Mouse (Mus musculus) left cerebral cortex, postnatal 4 days (tissue): Measurements from ENCODE around the gene Adig. TPM values are rescaled to one million over a fixed set of nuclear protein-coding genes. Genes with fewer than 3 reads are reported as not detected.
A peak's percentile ranks its signal among the peaks of the same experiment; 100 is the strongest.

ENCODE experiments used
- DNase-seq: peaks from one replicate; pipeline ENCODE4 v3.0.0-alpha.2; 2022
- intact Hi-C: fragments of 180-260 bp; cut with DNase I; formaldehyde crosslinking; loops from one replicate; pipeline ENCODE4 v1.15.1; 2025
- total RNA-seq, 2 experiments: library from RNA; stranded (reverse); gene quantifications; 2 replicates each; pipeline ENCODE4 v1.2.3; 2021

Adig gene
- not detected for total RNA-seq

DNA sequence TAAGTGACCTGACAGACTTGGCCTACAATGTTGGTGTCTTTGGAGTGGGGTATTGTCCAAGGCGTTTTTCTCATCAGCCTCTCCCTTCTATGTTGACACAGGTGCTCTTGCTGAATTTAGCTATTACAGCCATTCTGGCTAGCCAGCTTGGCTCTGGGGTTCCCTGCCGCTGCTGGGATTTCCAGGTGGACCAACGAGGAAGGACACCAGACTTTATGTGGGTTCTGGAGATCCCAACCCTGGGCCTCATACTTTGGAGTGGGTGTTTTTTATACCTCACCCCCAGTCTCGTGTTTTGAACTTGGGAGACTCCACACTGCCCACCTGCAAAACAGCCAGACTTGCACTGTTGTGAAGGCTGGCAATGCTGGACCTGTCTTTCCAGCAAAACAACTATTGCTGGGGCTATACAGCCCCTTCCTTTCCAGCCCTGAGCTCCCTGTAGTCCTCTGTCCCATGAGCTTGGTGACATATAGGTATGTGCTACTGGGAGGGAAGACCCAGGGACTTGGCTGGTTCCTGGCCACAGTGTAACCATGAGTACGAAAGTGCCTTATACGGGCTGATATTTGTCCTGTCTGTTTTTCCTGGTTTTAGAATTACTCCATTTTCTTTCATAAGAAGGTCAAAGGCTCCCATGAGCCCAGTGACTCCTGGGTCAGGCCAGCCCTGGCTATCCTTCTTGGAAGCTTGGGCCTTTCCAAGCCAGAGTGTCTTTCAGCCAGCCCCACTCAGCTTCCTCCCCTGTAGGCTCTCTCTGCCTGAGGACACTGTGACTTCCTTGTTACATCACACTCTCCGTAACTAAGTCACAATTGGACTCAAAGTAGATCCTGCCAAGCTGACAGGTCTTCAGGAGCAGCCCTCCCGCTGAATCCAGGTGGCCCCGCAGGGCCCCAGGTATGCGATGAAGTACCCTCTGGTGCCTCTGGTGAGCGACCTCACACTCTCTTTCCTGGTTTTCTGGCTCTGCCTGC, at the start of gene Adig:
Gene Adig, plus strand, starts transcription at position 777 of the 977 bp plus-strand sequence.
- no peak for DNase-seq
- intact Hi-C loops = no loop called here

DNA sequence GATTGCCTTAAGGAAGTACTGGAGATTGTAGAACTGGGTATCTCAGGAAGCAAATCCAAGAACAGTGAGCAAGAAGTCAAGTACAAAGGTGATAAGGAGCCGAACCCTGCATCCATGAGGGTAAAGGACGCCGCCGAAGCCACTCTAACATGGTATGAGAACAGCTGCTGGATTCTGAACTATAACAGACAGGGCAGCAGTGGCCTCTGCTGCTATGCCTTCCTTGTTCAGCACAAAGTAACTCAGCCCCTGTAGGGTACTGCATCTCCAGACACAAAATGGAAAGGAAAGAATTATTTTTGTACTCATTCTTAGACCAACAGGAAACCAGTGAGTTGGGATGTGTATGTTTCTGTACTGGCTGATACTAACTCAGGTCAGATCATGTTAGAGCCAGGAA, 46.0 kb upstream of the Adig start:
- intact Hi-C loops = loop anchor here (5.0 kb wide), 1 partner anchor 36 kb away; no protein-coding TSS in a partner anchor
- DNase-seq = no peak

DNA sequence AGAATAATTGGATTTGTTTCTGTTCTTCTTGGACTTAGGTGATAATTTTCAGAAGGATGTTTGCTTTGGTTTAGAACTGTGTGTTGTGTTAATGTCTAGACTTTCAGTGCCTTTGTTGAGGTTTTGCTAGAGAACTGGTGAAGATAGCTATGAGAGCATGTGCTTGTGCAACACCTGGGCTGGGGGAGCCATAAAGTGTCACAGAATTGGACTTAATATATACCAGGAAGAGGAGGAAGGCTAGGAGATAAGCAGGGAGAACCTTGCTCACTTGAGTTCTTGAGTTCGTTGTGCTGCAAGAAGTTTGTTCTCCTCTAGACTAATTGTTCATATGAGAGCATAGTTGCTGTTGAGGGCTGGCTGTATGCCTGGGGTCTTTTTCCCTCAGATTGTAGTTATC, 44.8 kb upstream of the Adig start:
- no peak for DNase-seq
- intact Hi-C loops = loop anchor here (5.0 kb wide), 1 partner anchor 35 kb away; no protein-coding TSS in a partner anchor

DNA sequence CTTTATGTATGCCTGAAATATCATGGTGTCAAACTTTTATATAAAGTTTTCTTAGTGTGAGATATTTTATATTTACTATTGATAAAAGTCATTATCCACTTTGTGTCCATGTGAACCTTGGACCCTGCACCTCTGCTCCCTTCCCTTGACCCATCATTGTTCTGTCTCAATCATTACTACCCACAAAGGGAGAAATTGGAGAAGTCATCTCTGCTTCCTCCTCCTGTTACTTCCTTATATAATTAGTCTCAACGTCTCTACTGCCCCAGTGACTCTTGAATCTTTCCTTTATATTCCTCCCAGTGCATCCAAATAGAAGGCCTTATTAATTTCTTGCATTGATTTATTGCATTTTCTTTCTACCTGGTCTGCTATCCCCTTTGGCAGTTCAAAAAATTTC, 40.0 kb upstream of the Adig start:
- intact Hi-C loops = no loop called here
- DNase-seq = no peak

DNA sequence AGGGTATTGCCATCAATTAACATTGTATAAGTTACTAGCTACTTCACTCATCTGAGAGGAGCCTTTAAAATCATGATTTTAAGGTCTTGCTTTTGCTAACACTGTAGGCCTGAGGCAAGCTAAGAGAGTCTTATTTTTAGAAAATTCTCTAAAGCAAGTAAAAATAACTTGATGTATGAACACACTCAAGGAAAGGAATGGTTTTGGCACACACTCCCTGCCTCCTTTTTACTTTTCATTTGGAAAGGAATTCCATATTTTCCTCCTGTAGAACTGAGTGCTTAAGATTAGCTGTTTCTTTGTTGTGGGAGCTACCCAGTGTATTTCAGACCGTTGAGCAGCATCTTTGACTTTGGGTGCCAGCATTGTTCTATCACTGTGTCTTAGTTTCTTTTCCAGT, 28.3 kb upstream of the Adig start:
- no peak for DNase-seq

DNA sequence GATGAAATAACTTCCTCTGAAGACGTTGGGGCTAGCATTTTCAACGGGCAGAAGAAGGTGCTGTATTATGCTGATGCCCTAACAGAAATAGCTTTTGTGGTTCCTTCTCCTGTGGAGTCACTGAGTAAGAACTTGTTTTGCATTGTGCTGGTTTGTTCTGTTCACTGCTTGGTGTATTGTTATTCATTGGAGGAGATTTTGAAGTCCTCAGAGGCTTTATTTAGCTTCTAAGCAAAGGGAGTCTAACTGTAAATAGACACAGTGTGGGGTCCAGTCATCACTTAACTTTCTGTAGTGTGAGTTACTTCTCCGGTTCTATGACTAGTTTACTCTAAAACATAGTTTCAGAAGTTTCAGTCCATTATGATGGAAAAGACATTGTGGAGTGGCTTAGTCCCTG, 24.8 kb upstream of the Adig start:
- intact Hi-C loops = no loop called here

More for the DNA sequence above, 28.3 kb upstream of the Adig start:
- intact Hi-C loops = loop anchor here (5.0 kb wide), 1 partner anchor 37 kb away; no protein-coding TSS in a partner anchor

DNA sequence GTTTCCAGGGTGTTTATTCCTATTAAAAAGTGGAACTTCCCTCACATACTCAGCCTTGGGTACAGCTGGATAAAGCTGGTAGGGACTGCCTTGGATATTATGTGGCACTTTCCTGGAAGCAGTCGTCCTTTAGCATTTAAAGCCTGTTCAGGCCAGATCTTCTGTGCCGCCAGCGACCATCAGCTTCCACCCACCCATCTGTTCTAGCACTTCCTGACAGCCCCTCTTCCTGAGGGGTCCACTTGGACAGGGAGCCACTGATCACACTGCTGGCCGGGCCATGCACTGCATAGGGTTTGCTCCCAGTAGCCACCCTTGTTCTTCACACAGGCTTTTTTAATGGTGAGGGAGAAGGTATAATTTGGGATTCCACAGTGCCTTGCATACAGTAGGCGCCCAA, 4.0 kb upstream of the Adig start:
- DNase-seq = no peak
- intact Hi-C loops = no loop called here

More for the DNA sequence above, 24.8 kb upstream of the Adig start:
- no peak for DNase-seq

DNA sequence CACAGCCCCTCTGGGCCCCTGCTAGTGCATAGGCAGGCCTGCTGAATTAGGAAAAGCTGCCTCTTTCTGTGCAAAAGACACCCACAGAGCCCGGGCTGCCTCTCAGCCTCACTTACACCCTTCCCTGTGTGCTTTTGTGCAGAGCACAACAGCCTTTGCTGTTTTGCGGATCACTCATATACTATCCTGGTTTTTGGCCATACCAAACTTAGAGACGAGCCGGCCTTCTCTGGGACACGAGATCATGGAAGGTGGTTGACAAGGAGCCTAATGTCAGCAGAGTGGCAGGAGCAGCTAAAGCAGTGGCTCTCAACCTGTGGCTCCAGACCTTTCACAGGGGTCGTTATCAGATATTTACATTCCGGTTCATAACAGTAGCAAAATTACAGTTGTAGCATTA, 814 bp downstream of the Adig start:
- no peak for DNase-seq
- intact Hi-C loops = no loop called here

DNA sequence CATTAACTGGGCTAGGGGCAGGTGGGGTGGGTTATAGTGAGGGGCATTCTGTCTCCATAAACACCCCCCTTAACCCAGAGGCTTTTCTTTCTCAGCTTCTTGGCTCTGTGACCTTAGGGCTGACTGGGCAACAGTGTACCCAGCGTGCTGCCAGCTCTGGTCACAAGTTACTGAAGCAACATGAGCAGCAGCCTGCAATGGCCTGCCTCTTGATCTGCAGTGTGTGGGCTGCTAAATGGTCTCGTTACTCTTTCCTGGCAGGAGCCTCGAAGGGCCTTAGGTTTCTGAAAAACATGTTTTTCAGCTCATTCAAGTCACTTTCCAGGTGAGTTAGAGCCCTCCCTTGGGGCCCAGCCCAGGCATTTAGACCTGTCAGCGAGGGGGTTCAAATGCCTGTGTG, 1.3 kb downstream of the Adig start:
- intact Hi-C loops = no loop called here
- no peak for DNase-seq

DNA sequence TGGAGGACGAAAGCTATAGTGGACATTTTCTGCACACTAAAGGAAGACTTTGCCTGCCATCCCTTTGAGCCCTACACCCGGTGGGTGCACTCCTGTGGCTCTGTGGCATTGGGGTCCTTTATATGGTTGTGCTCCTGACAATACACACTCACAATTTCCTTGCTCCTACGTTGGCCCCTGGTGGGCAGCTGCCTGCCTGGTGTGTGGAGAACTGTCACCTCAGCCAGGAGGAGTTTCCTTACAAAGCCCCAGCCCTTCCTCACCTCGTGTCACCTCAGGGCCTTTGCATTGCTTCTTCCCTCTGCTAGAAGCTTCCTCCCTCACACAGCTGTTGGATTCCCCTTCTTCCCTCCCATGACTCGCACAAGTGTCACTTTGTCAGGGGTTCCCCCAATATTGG, 4.1 kb downstream of the Adig start:
- intact Hi-C loops = no loop called here
- no peak for DNase-seq

DNA sequence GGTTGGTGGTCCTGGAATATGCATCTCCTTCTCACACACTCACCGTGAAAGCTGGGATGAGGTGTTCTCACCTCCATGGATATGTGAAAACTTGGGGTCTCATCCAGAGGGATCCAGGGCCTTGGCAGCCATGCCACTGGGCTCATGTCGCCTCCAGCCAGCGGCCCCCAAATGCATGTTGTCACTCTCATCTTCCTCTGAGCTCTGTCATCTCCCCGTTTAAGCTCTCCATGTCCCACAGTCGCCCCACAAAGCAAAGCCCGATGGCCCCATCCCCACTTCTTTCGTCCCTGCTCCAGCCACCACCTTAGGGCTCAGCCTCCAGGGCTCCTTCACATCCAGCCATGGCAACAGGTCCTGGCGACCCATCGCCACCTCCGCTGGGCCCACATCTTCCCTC, 4.6 kb downstream of the Adig start:
- intact Hi-C loops = no loop called here
- DNase-seq = no peak

DNA sequence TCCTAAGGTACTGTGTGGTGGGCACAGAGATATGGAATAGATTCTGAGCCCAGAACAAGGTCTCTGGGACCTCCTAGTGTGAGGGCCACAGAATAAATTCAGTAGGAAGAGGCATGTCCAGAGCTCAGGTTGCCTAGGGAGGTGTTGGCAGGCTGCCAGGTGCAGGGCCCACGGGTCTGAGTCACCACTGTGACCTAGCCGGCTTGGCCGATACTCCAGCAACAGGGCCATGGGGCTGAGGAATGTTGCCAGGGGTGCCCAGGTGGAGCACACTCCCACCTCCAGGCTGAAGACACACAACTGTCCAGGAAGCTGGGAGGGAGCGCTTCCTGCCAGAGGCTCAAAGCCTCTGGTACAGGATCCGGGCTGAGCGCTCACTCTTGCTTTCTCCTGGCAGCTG, 8.3 kb downstream of the Adig start:
- no peak for DNase-seq
- intact Hi-C loops = no loop called here

DNA sequence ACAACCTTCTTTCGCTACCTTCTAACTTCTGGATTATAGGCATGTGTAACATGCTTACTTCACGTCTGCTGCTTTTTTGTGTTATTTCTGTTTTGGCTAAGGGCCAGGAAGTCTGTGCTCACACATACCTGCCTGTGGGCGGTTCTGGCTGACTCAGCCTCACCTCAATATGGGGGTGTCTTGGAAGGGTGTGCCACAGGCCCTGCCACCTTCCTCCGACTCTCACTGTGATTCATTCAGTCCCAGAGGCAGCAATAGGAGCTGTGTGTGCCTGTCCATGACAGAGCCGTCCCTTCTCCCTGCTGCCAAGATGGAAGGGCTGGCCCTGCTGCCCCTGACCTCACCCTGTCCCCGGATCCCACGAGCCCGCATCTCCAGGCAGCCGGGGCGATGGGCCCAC, 10.1 kb downstream of the Adig start, which contains the start of gene Arhgap40:
Gene Arhgap40, plus strand, starts transcription at position 269 of the 400 bp plus-strand sequence.
- intact Hi-C loops = no loop called here
- DNase-seq = no peak

DNA sequence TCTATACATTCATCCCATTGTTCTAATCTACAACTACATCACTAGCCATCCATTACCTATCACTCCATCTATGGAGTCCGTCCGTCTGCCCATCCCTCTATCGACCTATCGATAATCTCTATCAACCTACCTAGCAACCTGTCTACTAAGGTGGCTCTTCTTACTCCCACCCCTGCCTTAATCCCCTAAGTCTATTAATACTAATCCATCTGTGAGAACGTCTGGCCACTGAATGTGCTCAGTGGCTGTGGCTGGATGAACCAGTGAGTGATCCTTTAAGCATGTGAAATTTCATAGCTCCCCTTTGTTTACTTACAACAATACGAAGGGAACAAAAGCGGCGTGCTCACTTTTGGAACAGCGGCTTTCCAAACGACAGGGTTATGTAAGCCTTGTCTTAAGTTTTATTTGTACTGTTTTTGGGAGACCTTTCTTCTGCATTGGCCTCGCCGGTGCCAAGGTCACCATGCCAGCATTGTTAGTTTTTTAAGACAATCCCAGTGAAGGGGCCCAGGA, 11.5 kb downstream of the Adig start:
- no peak for DNase-seq

DNA sequence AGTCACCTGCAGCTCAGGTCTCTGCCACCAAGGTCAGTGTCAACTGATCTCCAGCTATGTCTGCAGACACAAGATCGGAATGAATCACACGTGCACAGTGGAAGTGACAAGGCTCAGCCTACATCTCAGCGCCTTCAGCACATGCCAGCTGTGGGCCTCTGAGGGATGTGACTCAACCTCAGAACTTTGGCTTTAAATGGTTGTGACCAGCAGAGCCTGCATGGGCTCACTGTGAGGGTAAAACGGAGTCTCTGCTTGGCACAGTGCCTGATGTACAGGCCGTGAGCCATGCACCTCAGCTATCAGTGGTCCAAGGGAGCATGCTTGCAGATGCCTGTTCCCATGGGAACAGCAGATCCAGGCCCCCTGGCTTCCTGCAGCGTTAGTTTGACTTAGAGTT, 16.2 kb downstream of the Adig start:
- intact Hi-C loops = no loop called here
- DNase-seq = no peak

More for the DNA sequence above, 11.5 kb downstream of the Adig start:
- intact Hi-C loops = no loop called here

DNA sequence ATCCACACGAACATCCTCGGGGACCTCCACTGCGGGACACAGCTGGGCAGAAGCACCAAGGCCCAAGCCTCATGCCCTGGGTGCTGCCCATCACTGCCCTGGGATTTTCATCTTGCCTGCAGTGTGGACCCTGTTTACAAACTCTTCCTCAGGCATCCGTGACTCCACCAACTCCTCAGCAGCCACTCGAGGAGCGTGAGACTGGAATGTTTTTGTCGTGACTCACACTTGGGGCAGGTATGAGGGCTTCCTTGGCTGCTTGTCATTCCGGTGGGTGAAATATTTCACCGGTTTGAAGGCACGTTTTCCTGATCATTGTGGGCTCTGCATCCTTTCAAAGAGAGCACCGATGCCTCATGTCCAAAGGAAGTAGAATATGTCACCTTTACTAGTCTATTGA, 16.7 kb downstream of the Adig start:
- intact Hi-C loops = no loop called here

DNA sequence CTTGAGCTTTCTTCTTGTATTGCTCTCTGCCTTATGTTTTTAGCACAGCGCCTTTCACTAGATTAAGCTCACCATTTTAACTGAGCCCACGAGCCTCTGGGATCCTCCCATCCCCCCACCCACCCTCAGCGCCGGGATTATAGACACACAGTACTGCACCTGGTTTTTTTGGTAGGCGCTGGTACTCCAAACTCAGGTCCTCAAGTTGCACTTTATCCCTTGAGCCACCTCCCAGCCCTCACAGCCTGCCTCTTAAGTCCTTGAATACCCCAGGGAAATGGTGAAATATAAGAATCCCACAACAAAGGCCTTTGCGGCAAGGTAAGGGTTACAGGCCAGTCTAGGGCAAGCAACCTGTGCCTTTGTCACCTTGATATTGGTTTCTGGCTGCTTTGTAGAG, 17.4 kb downstream of the Adig start:
- DNase-seq = no peak
- intact Hi-C loops = no loop called here

More for the DNA sequence above, 16.7 kb downstream of the Adig start:
- no peak for DNase-seq

DNA sequence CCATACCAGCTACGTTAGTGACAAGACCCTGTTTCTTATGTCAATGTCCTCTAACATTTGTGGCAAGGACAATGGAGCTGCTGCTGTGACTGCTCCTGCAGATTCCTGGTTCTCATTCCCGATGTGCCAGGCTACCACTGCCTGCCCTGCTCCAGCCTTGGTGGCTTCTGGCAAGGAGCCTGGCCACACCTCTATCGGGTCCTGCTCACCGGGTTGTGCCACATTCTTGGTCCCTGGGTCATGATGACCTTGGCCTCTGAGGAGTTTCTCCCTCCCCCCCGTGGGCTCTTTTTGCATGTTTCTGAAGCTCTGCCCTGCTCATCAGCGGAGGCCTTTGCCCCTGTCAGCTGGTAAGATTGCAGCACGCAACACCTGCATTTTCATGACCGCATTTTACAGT, 20.6 kb downstream of the Adig start:
- intact Hi-C loops = no loop called here

DNA sequence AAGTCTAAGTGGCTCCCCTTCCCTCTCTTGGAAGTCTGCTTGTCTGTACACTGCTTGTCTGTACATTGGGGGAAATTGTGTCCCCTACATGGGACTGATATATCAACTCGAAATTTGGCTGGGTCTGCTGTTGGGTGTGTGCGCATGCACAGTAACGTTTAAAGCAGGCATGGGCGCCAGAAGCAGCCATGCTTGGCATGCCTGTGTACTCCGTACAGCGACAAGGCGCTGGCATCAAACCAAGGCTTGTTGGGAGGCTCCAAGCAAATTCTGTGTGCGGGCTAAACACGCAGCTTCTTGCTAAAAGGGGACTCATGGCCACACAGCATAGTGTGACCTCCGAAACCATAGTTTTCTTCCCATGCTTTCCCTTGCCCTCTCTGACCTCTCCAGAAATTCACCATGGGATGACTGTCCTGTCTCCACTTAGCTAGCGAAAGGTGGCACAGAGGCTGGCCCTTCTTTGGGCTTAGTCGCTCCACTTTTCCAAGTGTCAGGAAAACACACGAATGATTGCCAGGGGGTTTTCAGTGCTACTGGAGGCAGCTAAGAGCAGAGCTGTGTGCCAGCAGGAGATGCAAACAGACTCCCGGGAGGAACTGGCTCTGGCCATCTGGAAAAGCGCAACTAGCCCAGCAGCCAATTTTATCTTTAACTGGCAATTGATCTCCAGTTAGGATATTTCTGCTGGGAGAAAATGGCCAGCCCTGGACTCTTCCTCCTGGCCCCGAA, 21.9 kb downstream of the Adig start:
- intact Hi-C loops = no loop called here

More for the DNA sequence above, 20.6 kb downstream of the Adig start:
- no peak for DNase-seq

DNA sequence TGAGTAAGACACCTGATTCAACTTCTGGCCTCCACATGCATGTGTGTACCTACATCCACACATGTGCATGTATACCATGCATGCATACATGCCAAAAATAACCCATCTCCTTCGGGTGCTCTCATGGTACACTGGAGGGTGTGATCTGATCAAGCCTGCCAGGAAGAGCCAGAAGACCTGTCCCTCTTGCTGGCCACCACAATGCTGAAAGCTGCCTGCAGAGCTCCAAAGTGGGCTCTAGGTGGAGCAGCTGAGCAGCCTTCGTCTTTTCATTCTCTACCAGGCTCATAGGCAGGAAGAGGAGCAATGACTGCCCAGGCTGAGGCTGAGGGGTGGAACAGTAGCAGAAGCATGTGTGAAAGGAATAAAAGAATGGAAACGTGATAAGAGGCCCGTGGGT, 31.7 kb downstream of the Adig start:
- intact Hi-C loops = no loop called here
- peak; percentile 59 for DNase-seq

More for the DNA sequence above, 21.9 kb downstream of the Adig start:
- peak; percentile 41 for DNase-seq

DNA sequence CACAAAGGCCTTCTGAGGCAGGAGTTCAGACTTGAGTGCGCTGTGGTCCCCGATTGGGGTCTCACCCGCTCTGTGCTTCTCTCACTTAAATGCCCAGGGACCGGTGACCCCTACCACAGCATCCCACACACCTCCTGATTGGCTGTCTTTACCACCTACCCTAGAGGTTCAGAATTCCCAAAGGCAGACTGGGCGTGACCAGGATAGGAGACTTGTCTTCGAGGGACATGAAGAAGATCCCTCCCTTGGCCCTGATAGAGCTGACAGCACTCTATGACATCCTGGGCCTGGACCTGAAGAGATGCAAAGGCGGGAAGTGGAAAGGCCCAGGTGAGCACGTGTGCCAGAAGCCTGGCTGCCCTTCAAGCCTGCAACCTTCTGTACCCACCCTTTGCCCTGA, 32.1 kb downstream of the Adig start:
- intact Hi-C loops = no loop called here

More for the DNA sequence above, 32.1 kb downstream of the Adig start:
- no peak for DNase-seq
